8 mouse cellular contexts compared by ENCODE assay signal in the genomic region with DNA sequence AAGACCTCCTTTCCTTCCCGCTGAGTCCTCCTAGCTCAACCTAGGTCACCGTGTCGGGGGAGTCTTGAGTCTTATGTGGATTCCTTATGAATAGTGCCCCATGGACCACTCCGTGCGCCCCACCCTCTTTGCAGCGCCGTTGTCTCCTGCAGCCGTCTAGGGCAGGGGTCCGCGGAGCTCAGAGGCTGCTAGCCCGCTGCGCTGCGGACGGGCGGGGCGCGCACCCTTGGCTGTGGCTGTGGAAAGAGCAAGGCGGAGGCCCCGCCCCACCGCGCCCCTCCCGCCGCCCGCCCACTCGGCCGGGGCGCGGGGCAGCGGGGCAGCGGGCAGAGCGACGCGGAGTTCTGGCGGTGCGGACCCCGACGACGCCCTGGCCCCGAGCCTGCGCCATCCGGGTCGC. TPM values are rescaled to one million over a fixed set of nuclear protein-coding genes. Genes with fewer than 3 reads are reported as not detected.
A peak's percentile ranks its signal among the peaks of the same experiment; 100 is the strongest.
DNase-seq lines count a peak whose midpoint lies in the region; ATAC-seq lines count a peak whose summit lies in the region.

Col8a2 (plus strand) TSS at position 302 of the 400 bp plus-strand sequence.

- peak within 1 kb of the TSS; percentile 63 for H3K4me3 ChIP-seq in embryonic facial prominence, embryonic 13.5 days
- peak within 1 kb of the TSS; percentile 49 for H3K4me3 ChIP-seq in intestine, embryonic 15.5 days (replicated peaks)

- peak within 1 kb of the TSS; percentile 72 for H3K4me2 ChIP-seq in embryonic facial prominence, embryonic 13.5 days
- peak within 1 kb of the TSS; percentile 87 for H3K4me2 ChIP-seq in intestine, embryonic 15.5 days (replicated peaks)

- peak; percentile 30 for DNase-seq in adrenal gland, postnatal 14 days
- DNase-seq in adrenal gland, postnatal 25 days, result no peak
- DNase-seq in lung, postnatal 10 days, result peak; percentile 42
- DNase-seq in testis, postnatal 10 days (ENCODE audit: low spot score), result peak; percentile 69
- DNase-seq in layer of hippocampus, postnatal 36 days, result no peak
- no peak for DNase-seq in gastrocnemius, adult 18-20 months (ENCODE audit: low spot score)

- H3K9me3 ChIP-seq in embryonic facial prominence, embryonic 13.5 days, result 0 out of 2 replicates have a peak, but pooled peaks cover 4% of the 10 kb centered on the region
- no peaks in the 10 kb centered on the region for H3K9me3 ChIP-seq in intestine, embryonic 15.5 days

- H3K4me1 ChIP-seq in embryonic facial prominence, embryonic 13.5 days, result peaks cover 61% of the 10 kb centered on the region
- H3K4me1 ChIP-seq in intestine, embryonic 15.5 days (replicated peaks), result peaks cover 18% of the 10 kb centered on the region; the same call in 1 of the 2 replicates

- 3% methylated on average over 21 of the region's 42 CpGs for WGBS in embryonic facial prominence, embryonic 13.5 days
- 2% methylated on average over 42 of the region's 42 CpGs for WGBS in intestine, embryonic 15.5 days

- peak within 1 kb of the TSS; percentile 82 for H3K9ac ChIP-seq in embryonic facial prominence, embryonic 13.5 days
- peak within 1 kb of the TSS; percentile 51 for H3K9ac ChIP-seq in intestine, embryonic 15.5 days

- no peaks in the 10 kb centered on the region for H3K36me3 ChIP-seq in embryonic facial prominence, embryonic 13.5 days
- H3K36me3 ChIP-seq in intestine, embryonic 15.5 days, result no peaks in the 10 kb centered on the region

- H3K27ac ChIP-seq in embryonic facial prominence, embryonic 13.5 days, result peak within 1 kb of the TSS; percentile 88
- peak within 1 kb of the TSS; percentile 36 for H3K27ac ChIP-seq in intestine, embryonic 15.5 days

- peaks cover 43% of the 10 kb centered on the region for H3K27me3 ChIP-seq in embryonic facial prominence, embryonic 13.5 days
- peaks cover 29% of the 10 kb centered on the region for H3K27me3 ChIP-seq in intestine, embryonic 15.5 days (replicated peaks)

- peak; percentile 60; the same call in 1 of the 2 replicates for ATAC-seq in embryonic facial prominence, embryonic 13.5 days (ENCODE audit: insufficient number of reproducible peaks, insufficient read depth, low FRiP score, low TSS enrichment, low read depth)
- peak; percentile 73 for ATAC-seq in intestine, embryonic 15.5 days

RNA-seq across cellular contexts. Expression of gene Col8a2, which starts in this region (rescaled TPM):
- 2.9 and 3.1 TPM in 2 replicates for total RNA-seq in adrenal gland, postnatal 14 days (2021)
- 1.7 and 2.4 TPM in 2 replicates for total RNA-seq in adrenal gland, postnatal 25 days (2021)
- 33.9 and 43.4 TPM in 2 replicates for polyA plus RNA-seq in embryonic facial prominence, embryonic 13.5 days (2015; fragmentation: Nextera tagmentation; extraction: Ambion mirVana)
- 7.1 and 8.2 TPM in 2 replicates for polyA plus RNA-seq in intestine, embryonic 15.5 days (2015; fragmentation: Nextera tagmentation; extraction: Ambion mirVana)
- total RNA-seq in layer of hippocampus, postnatal 36 days (2021), result 1 to 10 TPM in 1 of 2 experiments, under 1 TPM in 1; 0.60 to 1.3 TPM
- total RNA-seq in gastrocnemius, adult 18-20 months (2021), result 1 to 10 TPM in 1 of 2 experiments, under 1 TPM in 1; 0.89 to 1.4 TPM

Comparison
In these comparisons a context has a peak if more than half of its experiments do, and no peak if none do; other contexts are left out.
1. DNase-seq: peak in adrenal gland, postnatal 14 days (single experiment), lung, postnatal 10 days (single experiment) and testis, postnatal 10 days (single experiment); none in adrenal gland, postnatal 25 days (single experiment), layer of hippocampus, postnatal 36 days (0 of 2) and gastrocnemius, adult 18-20 months (single experiment).